Mouse (Mus musculus) forebrain, embryonic 16.5 days (tissue): ENCODE data around the gene Syt9. TPM values are rescaled to one million over a fixed set of nuclear protein-coding genes. Genes with fewer than 3 reads are reported as not detected.

Experiments used
- ATAC-seq: fragments of 200-750 bp; cut with Nextera tagmentation; 2 replicates; pipeline ENCODE4 v1.8.0; 2017; ENCODE audit warnings: mild to moderate bottlenecking, moderate library complexity
- H3K27ac ChIP-seq: fragments of 300-500 bp; sonication (generic); 2 replicates; pipeline ENCODE4 v1.5.1; 2014; ENCODE audit warnings: low read length, control low read depth
- H3K27me3 ChIP-seq: fragments of 300-500 bp; sonication (generic); replicated peaks from 2 replicates; pipeline ENCODE4 v1.6.1; 2014; ENCODE audit warnings: low read length; ENCODE audit not compliant: control insufficient read depth, insufficient read depth
- H3K36me3 ChIP-seq: fragments of 300-500 bp; sonication (generic); 2 replicates; pipeline ENCODE4 v1.6.1; 2014; ENCODE audit not compliant: control insufficient read depth, insufficient read depth
- H3K4me1 ChIP-seq: fragments of 300-500 bp; sonication (generic); replicated peaks from 2 replicates; pipeline ENCODE4 v1.6.1; 2014; ENCODE audit warnings: low read length; ENCODE audit not compliant: control insufficient read depth, insufficient read depth
- H3K4me2 ChIP-seq: fragments of 300-500 bp; sonication (generic); 2 replicates; pipeline ENCODE4 v1.6.1; 2014; ENCODE audit warnings: mild to moderate bottlenecking, low read length, control low read depth
- H3K4me3 ChIP-seq: fragments of 300-500 bp; sonication (generic); replicated peaks from 2 replicates; pipeline ENCODE4 v1.5.1; 2014; ENCODE audit warnings: mild to moderate bottlenecking, low read length, control low read depth
- H3K9ac ChIP-seq: fragments of 300-500 bp; sonication (generic); replicated peaks from 2 replicates; pipeline ENCODE4 v1.6.1; 2014; ENCODE audit warnings: low read depth, low read length, control low read depth
- H3K9me3 ChIP-seq: fragments of 300-500 bp; sonication (generic); 2 replicates; pipeline ENCODE4 v1.6.1; 2016; ENCODE audit warnings: low read length; ENCODE audit not compliant: control insufficient read depth
- WGBS: fragments of 180-500 bp; shearing (Covaris S2); extraction: QIAGEN DNeasy Blood & Tissue Kit; methylation state at CpG from one replicate; pipeline ENCODE4 v1.1.7; 2014; 5-methylcytosine and 5-hydroxymethylcytosine counted together
- polyA plus RNA-seq: library from polyadenylated mRNA; unstranded; fragments of >200 nt; fragmentation: Nextera tagmentation; extraction: Ambion mirVana; gene quantifications from 2 replicates; pipeline ENCODE4 v1.2.1, GENCODE M21; 2015

The Syt9 gene
- polyA plus RNA-seq, 1 experiment from 2014 or later = 8.2 TPM

- no peak overlapping the region for H3K9ac ChIP-seq
- H3K9me3 ChIP-seq = no peaks in the 10 kb centered on the region
- H3K27me3 ChIP-seq = no peaks in the 10 kb centered on the region
- no peak overlapping the region for H3K27ac ChIP-seq
- H3K36me3 ChIP-seq = no peaks in the 10 kb centered on the region
- no peak overlapping the region for H3K4me3 ChIP-seq
- H3K4me1 ChIP-seq = no peaks in the 10 kb centered on the region
- ATAC-seq = no peak
- no peak overlapping the region for H3K4me2 ChIP-seq
Observed at GRCm38 (mm10) chr7:107495428-107495827, 124.9 kb downstream of the Syt9 start.

DNA sequence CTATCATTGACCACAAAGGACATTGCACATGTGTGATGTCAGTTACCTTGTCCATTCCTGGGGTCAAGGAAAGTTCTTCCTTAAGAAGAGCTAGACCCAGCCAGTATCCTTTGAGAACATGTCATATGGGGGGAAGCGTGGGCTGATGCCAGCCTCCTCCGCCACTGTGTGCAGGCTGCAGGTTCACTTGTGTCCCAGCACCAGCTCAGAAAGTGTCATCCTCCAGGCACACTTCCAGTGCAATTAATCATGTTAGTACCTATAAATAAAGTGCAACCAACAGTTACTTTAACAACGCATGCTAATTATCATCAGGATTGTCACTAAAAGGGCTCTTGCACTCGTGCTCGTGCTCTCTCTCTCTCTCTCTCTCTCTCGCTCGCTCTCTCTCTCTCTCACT lies 126.4 kb downstream of the Syt9 start:
- H3K36me3 ChIP-seq = no peaks in the 10 kb centered on the region
- H3K4me1 ChIP-seq = no peaks in the 10 kb centered on the region
- no peak overlapping the region for H3K4me2 ChIP-seq
- peak; percentile 44; the same call in 1 of the 2 replicates for ATAC-seq
- 59% methylated on average over 7 of the region's 7 CpGs for WGBS
- H3K9me3 ChIP-seq = no peaks in the 10 kb centered on the region
- no peaks in the 10 kb centered on the region for H3K27me3 ChIP-seq
- H3K27ac ChIP-seq = no peak overlapping the region
- H3K4me3 ChIP-seq = no peak overlapping the region
- H3K9ac ChIP-seq = no peak overlapping the region

DNA sequence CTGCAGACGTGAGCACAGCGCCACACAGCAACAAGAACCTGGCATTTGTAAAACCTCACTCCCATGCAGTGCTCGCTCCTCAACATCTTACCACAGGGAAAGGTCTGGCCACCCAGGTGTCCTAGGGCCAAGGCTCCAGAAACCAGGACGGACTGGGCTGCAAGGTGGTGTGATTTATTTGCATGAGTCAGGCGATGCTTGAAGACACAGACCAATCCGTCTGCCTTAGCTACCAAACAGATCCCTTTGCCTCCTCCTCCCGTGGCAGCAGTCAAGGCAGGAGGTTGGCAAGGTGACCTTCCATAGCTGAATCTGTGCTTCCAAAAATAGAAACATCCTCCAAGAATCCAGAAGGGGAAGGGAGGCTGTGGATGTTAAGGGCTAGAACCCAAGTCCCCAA lies 130.1 kb downstream of the Syt9 start:
- no peak overlapping the region for H3K9ac ChIP-seq
- no peak overlapping the region for H3K27ac ChIP-seq
- H3K27me3 ChIP-seq = no peaks in the 10 kb centered on the region
- no peaks in the 10 kb centered on the region for H3K9me3 ChIP-seq
- H3K4me3 ChIP-seq = no peak overlapping the region
- ATAC-seq = no peak
- peaks cover 9% of the 10 kb centered on the region for H3K4me1 ChIP-seq
- H3K36me3 ChIP-seq = no peaks in the 10 kb centered on the region
- no peak overlapping the region for H3K4me2 ChIP-seq
- 77% methylated on average over 7 of the region's 7 CpGs for WGBS

- Histone ChIP-seq H3K4me2 (no peak overlapping the region), H3K9ac (no peak overlapping the region), H3K27me3 (no peaks in the 10 kb centered on the region), H3K4me3 (no peak overlapping the region), H3K36me3 (no peaks in the 10 kb centered on the region), H3K27ac (peak overlapping the region; percentile 39; the same call in 1 of the 2 replicates), H3K9me3 (no peaks in the 10 kb centered on the region), H3K4me1 (peaks cover 9% of the 10 kb centered on the region)
- 25% methylated on average over 5 of the region's 5 CpGs for WGBS
- ATAC-seq = peak; percentile 67
Observed at GRCm38 (mm10) chr7:107504761-107505712, 134.5 kb downstream of the Syt9 start.

- Histone ChIP-seq H3K27ac (no peak overlapping the region), H3K9ac (no peak overlapping the region), H3K4me3 (no peak overlapping the region), H3K36me3 (no peaks in the 10 kb centered on the region), H3K27me3 (no peaks in the 10 kb centered on the region), H3K4me2 (no peak overlapping the region), H3K4me1 (peaks cover 9% of the 10 kb centered on the region), H3K9me3 (no peaks in the 10 kb centered on the region)
- WGBS = 92% methylated on average over 3 of the region's 3 CpGs
- no peak for ATAC-seq
Observed at GRCm38 (mm10) chr7:107507920-107508319, 137.4 kb downstream of the Syt9 start.

GRCm38 (mm10) chr7:107509740-107510139 lies 139.2 kb downstream of the Syt9 start:
- H3K4me3 ChIP-seq = no peak overlapping the region
- no peak overlapping the region for H3K4me2 ChIP-seq
- ATAC-seq = no peak
- H3K27me3 ChIP-seq = no peaks in the 10 kb centered on the region
- H3K4me1 ChIP-seq = peaks cover 5% of the 10 kb centered on the region; the same call in 1 of the 2 replicates
- no peaks in the 10 kb centered on the region for H3K36me3 ChIP-seq
- 74% methylated on average over 3 of the region's 3 CpGs for WGBS
- H3K9ac ChIP-seq = no peak overlapping the region
- H3K27ac ChIP-seq = no peak overlapping the region
- no peaks in the 10 kb centered on the region for H3K9me3 ChIP-seq

- ATAC-seq = peak; percentile 65
- Histone ChIP-seq H3K27me3 (no peaks in the 10 kb centered on the region), H3K9ac (no peak overlapping the region), H3K4me3 (no peak overlapping the region), H3K4me1 (peaks cover 10% of the 10 kb centered on the region), H3K27ac (no peak overlapping the region), H3K36me3 (no peaks in the 10 kb centered on the region), H3K4me2 (no peak overlapping the region), H3K9me3 (no peaks in the 10 kb centered on the region)
- WGBS = 28% methylated on average over 8 of the region's 8 CpGs
Observed at GRCm38 (mm10) chr7:107516704-107517410, 146.3 kb downstream of the Syt9 start.

DNA sequence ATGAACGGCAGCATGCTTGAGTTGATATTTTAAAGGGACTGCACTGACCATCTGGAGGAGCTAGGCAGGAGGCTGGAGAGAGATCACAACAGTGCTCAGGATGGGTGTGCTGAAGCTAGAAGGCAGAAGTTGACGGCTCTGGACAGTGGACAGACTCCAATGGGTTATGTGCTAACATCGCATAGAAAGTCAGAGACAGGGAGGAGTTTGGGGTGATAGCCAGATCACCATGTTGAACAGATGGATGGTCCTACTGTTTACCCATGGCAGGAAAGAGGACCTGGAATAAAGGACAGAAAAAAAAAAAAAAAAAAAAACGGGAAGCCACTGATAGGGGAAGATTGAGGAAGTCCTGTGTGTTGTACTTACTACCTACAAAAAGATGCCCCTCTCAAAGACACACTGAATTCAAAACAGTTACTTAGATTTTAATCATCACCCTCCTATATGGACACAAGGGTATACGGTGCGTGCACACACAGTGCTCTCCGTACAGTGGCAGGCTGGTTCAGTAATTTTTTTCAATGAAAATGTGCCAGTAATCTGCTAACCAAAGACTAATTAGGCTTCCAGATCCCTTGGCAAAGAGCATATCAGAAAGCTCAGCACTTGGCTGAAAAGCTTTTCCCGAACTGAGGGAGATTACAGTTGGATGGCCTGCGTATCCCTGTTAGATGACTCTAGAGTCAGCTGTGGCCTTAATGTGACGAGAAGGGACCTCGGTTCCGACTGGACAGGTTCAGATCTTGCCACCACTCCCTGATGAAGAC lies 148.9 kb downstream of the Syt9 start:
- Histone ChIP-seq H3K9ac (no peak overlapping the region), H3K9me3 (no peaks in the 10 kb centered on the region), H3K4me1 (peaks cover 10% of the 10 kb centered on the region), H3K27me3 (no peaks in the 10 kb centered on the region), H3K4me2 (no peak overlapping the region), H3K4me3 (no peak overlapping the region), H3K36me3 (no peaks in the 10 kb centered on the region), H3K27ac (no peak overlapping the region)
- 52% methylated on average over 12 of the region's 12 CpGs for WGBS
- ATAC-seq = peak; percentile 64

GRCm38 (mm10) chr7:107521411-107521810 lies 150.9 kb downstream of the Syt9 start:
- H3K4me3 ChIP-seq = no peak overlapping the region

More at GRCm38 (mm10) chr7:107521411-107521810, 150.9 kb downstream of the Syt9 start:
- H3K27me3 ChIP-seq = no peaks in the 10 kb centered on the region
- H3K36me3 ChIP-seq = no peaks in the 10 kb centered on the region
- ATAC-seq = no peak
- 91% methylated on average over 6 of the region's 6 CpGs for WGBS
- H3K9ac ChIP-seq = no peak overlapping the region
- no peaks in the 10 kb centered on the region for H3K9me3 ChIP-seq
- H3K4me2 ChIP-seq = no peak overlapping the region
- H3K27ac ChIP-seq = no peak overlapping the region
- peaks cover 10% of the 10 kb centered on the region for H3K4me1 ChIP-seq
